ENCODE assay signal across 28 mouse cellular contexts in the genomic region with DNA sequence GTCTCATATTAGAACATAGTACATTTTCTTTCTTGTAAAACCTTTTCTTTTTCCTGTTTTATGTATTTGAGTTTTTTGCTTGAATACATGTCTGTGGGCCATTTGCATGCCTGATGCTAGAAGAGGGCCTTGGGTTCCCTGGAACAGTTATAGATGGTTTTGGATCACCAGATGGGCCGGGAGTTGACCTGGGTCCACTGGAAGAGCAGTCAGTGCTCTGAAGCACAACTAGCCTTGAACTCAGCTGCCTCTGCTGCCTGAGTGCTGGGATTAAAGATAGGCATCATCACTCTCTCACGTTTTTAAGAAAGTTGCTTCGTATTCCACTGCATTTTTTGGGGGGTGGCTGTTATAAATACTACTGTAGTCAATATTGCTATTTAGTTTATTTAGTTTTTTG.
"Had no signal": no experiment of that assay in that cellular context is flagged by ENCODE, and none has a peak within 500 bp of the region (broad histone marks: within the 10 kb centered on the region; RNA-seq: fewer than 3 reads in every experiment).

No protein-coding gene starts in this region.

- H3K4me2 ChIP-seq: embryonic facial prominence, embryonic 12.5 days; embryonic facial prominence, embryonic 13.5 days; embryonic facial prominence, embryonic 15.5 days; forebrain, embryonic 12.5 days; forebrain, embryonic 13.5 days; forebrain, embryonic 15.5 days had no signal

- H3K9me3 ChIP-seq: embryonic facial prominence, embryonic 10.5 days; embryonic facial prominence, embryonic 12.5 days; embryonic facial prominence, embryonic 13.5 days; embryonic facial prominence, embryonic 15.5 days; forebrain, embryonic 12.5 days; forebrain, embryonic 13.5 days; forebrain, embryonic 15.5 days had no signal

- H3K9ac ChIP-seq: embryonic facial prominence, embryonic 12.5 days; embryonic facial prominence, embryonic 13.5 days; embryonic facial prominence, embryonic 15.5 days; forebrain, embryonic 12.5 days; forebrain, embryonic 13.5 days; forebrain, embryonic 15.5 days; forebrain, postnatal 0 days had no signal

- DNase-seq: cerebellum, adult 2 months; cerebellum, adult 8-10 months; cerebellum, adult 9-10 months; cerebellum, adult 9-11 months; cerebellum, postnatal 10 days; cerebellum, postnatal 14 days; cerebellum, postnatal 25 days; cerebellum, postnatal 36 days; embryo, embryonic 11 days; forebrain, postnatal 0 days; gastrocnemius, adult 2 months; gastrocnemius, postnatal 10 days; gastrocnemius, postnatal 14 days; gastrocnemius, postnatal 25 days; gastrocnemius, postnatal 36 days; heart, adult 18-20 months; heart, adult 2 months had no signal

- H3K27ac ChIP-seq: embryonic facial prominence, embryonic 10.5 days; embryonic facial prominence, embryonic 12.5 days; embryonic facial prominence, embryonic 13.5 days; embryonic facial prominence, embryonic 15.5 days; forebrain, embryonic 10.5 days; forebrain, embryonic 12.5 days; forebrain, embryonic 13.5 days; forebrain, embryonic 15.5 days; gastrocnemius, adult 2 months; heart, adult 2 months had no signal

- H3K4me3 ChIP-seq: embryonic facial prominence, embryonic 10.5 days; embryonic facial prominence, embryonic 12.5 days; embryonic facial prominence, embryonic 13.5 days; embryonic facial prominence, embryonic 15.5 days; erythroblast, embryonic 14.5 days; forebrain, embryonic 10.5 days; forebrain, embryonic 12.5 days; forebrain, embryonic 13.5 days; forebrain, embryonic 15.5 days; gastrocnemius, adult 2 months; heart, adult 2 months had no signal

- ATAC-seq: forebrain, embryonic 13.5 days; forebrain, embryonic 14.5 days; forebrain, embryonic 15.5 days; forebrain, embryonic 16.5 days; forebrain, postnatal 0 days had no signal

- H3K27me3 ChIP-seq: embryonic facial prominence, embryonic 12.5 days; embryonic facial prominence, embryonic 13.5 days; embryonic facial prominence, embryonic 15.5 days; forebrain, embryonic 12.5 days; forebrain, embryonic 13.5 days; forebrain, embryonic 15.5 days had no signal
